Mouse (Mus musculus) MN1 (cell line): ENCODE data around the gene Plac8.
A peak's percentile ranks its signal among the peaks of the same experiment; 100 is the strongest.

Source experiments
- DNase-seq: peaks from one replicate; pipeline ENCODE4 v3.0.0-alpha.2; 2016; ENCODE audit warnings: low spot score

Gene Plac8

DNA sequence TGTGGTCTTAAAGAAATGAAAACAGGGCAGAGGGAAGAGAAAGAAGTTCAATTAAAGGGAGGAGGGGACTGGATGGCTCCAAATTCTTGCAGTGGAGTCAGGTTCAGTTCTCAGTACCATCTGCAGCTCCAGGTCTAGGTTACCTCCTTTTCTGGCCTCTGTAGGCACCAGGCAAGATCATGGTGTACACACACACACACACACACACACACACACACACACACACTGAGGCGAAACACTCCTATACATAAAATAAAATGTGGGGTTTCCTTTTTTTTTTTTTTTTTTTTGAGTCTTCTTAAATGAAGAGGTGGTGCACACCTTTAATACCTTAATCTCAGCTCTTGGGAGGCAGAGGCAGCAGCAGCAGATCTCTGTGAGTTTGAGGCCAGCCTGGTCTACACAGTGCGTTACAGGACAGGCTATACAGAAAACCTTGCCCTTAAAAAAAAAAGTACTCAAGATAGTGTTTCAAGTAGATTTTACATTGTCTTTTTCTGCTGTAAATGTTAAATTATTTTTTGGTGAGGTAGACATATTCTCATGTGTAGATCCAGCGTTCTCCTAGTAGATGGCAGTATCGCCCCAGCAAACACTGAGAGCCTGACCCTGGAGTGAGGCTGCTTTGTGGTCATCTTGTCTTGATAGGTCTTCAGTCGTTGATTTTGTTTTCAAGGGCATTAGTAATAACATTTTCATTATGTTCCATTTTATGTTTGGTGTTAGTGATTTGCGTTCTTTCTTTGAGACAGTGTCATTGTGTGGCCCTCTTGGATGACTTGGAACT is 25.6 kb downstream of the Plac8 start:
- peak; percentile 21 for DNase-seq

DNA sequence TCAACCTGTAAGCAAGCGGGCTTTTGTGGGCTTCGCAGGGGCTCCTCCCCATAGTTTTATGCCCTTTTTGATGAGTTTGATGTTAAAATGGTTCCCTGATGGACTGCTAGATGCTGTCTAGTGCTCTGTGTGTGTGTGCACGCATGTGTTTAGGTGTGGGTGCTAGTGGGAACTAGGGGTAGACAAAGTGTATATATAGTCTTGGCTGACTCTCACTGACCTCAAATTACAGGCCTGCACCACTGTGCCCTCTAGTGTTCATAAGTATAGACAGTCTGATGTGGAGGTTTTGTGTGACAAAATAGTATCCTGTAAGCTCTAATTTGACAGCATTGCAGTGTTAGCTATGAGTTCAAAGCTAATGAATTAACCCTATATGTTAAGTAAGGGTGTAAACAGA is 35.4 kb downstream of the Plac8 start:
- DNase-seq: peak; percentile 65

DNA sequence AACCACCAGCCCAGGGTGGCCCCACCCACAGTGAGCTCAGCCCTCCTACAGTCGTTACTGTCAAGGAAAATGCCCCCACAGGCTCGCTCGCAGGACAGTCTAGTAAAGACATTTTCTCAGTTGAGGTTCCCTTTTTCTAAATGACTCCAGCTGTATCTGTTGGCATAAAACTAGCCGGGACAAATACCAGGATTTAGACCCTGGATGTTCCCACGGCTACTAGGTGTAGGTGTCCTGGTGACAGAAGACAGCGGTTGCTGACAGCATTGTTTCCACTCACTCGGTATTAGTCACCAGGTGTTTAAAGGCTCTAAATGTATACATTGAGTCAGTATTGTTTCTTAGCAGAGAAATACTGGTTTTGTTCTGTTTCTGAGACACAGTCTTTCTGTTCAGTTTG is 36.2 kb downstream of the Plac8 start:
- no peak for DNase-seq

DNA sequence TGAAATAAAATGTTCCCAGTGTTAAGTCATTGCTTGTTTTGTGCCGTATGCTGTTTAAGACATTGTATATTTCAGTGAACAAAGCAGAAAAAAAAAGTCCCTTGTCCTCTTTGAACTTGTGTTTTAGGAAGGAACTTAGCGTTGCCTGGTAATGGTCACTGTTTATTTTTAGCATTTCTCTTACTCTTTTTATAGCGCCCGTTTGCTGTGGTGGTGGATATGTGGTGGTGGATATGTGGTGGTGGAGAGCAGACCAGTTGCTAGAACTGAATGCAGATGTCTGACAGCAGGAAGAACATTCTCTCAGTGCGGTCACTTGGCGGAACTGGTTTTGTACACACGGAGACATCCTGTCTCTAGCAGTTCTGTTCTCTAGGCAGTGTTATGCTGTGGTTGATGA is 45.9 kb downstream of the Plac8 start:
- DNase-seq: no peak

DNA sequence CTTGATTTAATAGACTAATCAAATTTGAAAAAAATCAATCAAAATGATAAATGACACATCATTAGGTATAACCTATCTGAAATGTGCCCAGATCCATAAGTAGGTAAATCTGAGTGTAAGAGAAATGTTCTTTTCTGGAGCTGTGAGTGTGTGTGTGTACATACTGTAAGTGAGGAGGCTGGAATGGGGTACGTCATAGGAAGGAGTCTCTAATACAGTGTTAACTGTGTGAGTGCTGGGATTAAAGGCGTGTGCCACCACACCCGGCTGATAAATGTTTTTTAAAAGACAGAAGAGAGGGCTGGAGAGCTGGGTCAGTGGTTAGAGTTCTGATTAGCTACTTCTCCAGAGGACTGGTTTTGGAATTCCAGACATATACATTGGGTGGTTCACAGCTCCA is 46.4 kb downstream of the Plac8 start:
- no peak for DNase-seq

DNA sequence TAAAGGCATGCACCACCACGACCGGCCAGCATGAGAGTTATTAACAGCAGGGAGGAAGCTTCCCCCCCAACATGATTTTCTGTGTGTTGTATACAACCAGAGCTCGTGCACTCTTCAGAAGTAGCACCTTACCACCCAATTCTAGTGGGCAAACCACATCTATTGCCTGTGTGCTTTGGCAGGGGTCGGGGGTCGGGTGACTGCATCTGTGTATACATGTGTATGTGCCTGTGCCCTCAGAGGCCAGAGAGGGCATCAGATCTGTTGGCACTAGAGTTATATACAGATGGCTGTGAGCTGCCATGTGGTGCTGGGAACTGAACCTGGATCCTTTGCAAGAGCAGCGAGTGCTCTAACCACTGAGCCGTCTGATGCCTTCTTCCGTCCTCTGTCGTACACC is 47.1 kb downstream of the Plac8 start:
- DNase-seq: no peak

DNA sequence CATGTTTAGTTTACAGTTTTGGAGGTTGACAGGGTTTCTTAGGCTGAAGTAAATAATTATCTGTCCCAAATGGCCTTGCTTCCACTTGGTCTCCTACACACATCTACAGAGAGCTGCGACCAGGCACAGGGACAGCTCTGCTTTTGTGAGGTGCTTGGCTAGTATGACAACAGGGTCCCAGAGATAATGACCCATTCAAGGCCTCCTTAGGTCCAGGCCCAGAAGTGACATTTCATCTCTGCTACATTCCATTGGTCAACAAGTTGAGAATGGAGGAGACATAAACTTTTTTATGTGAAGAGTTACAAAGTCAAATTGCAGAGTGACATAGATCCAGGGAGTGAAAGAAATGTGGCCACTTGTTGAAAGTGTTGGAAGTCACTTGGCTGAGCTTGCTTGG is 48.7 kb downstream of the Plac8 start:
- no peak for DNase-seq

DNA sequence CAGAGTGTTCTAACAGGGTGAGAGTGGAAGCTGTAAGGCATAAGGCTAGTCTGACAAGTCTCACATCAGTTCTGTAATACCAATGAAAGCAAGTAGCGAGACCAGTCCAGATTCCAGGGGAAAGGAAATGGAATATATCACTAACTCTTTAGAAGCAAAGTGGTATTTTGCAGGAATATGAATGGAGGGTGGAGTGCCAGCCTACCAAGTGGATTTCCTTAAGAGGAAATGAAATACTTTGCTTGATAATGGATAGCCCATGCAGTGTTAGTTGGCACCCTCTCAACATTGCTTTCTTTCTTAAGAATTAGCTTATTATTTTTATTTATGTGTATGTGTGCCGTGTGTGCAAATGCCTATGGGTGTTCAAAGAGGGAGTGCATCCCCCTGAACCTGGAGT is 51.8 kb downstream of the Plac8 start:
- DNase-seq: no peak

DNA sequence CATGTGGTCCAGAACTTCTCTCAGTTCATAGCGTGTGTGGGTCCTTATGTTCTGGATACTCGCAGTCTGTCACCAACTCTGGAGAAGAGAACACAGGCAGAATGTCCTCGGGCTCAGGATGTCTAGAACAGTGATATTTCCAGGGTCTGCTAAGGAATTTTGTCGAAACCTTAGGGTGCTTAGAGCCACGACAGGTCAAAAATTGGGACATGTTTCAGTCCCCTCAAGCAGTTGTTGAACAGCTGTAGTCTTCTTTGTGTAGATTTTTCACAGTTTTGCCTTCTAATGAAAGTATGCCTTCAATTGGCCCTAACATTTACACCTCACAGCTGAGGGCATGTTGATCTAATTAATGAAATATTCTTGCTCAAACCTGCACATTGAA is 53.0 kb downstream of the Plac8 start:
- DNase-seq: no peak

DNA sequence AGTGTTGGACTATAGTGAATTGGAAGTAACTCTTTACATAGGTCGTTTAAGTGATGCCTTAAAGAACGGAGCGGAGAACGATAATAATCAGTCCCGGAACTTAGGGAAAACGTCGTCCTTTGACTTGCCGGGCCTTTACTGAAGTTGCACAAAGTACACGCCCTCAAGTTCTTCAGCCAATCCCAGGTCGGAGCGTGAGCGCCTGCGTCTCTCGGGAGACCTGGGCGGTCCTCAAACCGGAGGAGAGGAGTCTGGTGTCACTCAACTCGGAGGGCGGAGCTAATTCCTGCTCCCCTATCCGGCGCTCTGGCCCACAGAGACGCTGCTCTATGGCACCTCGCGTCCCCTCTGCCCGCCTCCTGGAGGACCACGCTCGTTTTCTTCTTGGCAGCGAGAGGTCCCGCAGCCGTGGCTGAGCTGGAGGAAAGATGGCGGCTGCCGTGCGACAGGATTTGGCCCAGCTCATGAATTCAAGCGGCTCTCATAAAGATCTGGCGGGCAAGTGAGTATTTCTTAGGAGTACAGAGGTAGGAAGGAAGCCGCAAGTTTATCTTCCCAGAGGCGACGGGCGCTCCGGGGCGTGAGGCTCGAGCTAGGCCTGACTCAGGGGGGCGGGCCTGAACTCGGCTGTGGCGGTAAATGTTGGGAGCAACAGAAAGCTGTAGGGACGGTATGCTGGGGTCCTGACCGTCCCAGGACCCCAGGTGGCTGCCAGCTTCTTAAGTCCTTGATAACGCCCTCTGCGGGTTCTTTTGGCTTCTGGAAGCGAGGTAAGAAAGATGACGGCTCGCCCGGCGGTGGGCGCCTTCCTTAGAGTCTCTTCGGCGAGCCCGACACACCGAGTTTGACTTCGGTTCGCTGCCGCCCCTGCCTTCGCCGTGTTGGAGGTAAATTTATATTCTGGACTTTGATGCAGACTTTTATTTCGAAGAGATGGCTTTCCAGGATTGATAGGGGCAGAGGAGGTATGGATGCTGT is 53.7 kb downstream of the Plac8 start, which contains the start of gene Cops4:
Gene Cops4, plus strand, starts transcription at position 261 of the 978 bp plus-strand sequence.
- DNase-seq: peak; percentile 99

DNA sequence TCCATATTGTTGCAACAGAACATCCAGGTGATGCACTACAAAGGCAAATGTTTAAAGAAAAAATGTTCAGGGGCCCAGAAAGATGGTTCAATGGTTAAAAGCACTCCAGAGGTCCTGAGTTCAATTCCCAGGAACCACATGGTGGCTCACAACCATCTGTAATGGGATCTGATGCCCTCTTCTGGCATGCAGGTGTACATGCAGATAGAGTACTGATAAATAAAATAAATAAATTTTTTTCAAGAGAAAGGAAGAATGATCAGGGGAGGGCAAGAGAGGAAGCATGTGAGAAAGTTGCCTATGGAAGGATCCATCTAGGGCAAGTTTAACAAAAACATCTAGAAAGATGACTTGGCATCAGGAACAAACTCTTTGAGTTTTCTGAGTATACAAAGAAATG is 59.5 kb downstream of the Plac8 start:
- no peak for DNase-seq

DNA sequence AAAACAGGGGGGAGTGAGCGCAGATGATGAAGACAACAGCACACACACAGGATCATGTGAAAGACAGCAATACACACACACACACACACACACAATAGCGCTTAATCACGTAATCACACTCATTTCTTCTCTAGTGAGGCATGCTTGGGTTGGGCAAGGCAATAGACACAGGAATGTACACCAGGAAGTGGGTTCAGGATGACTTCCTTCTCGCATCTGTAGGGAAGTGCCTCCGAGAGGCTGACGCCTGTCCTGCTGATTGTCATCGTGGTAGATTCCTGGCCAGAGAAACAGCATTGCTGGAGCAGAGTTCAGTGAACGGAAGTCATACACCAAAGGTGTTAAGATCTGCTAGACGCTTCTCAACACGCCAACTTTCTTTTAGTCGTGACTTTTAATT is 62.8 kb downstream of the Plac8 start:
- DNase-seq: no peak
